Mouse (Mus musculus) kidney, embryonic 16.5 days (tissue): ENCODE data around the gene Atp2a1. TPM values are rescaled to one million over a fixed set of nuclear protein-coding genes. Genes with fewer than 3 reads are reported as not detected.
"Not testable (repeated sequence)": the region's sequence is repeated elsewhere in the genome, so short reads cannot be mapped to it uniquely, and the experiment has no call there.

Experiments used
- ATAC-seq: fragments of 200-750 bp; cut with Nextera tagmentation; 2 replicates; pipeline ENCODE4 v1.8.0; 2017; ENCODE audit warnings: moderate TSS enrichment; ENCODE audit not compliant: low FRiP score, low TSS enrichment
- H3K27ac ChIP-seq: fragments of 300-500 bp; sonication (generic); 2 replicates; pipeline ENCODE4 v1.5.1; 2014; ENCODE audit warnings: low read length
- H3K27me3 ChIP-seq: fragments of 300-500 bp; sonication (generic); 2 replicates; pipeline ENCODE4 v1.6.1; 2014; ENCODE audit warnings: low read length, control low read depth, mixed read lengths; ENCODE audit not compliant: insufficient read depth
- H3K36me3 ChIP-seq: fragments of 300-500 bp; sonication (generic); 2 replicates; pipeline ENCODE4 v1.6.1; 2014; ENCODE audit warnings: low read length, control low read depth, mixed read lengths; ENCODE audit not compliant: insufficient read depth
- H3K4me1 ChIP-seq: fragments of 300-500 bp; sonication (generic); 2 replicates; pipeline ENCODE4 v1.6.1; 2014; ENCODE audit warnings: low read length, control low read depth, mixed read lengths; ENCODE audit not compliant: insufficient read depth
- H3K4me2 ChIP-seq: fragments of 300-500 bp; sonication (generic); replicated peaks from 2 replicates; pipeline ENCODE4 v1.6.1; 2014; ENCODE audit warnings: low read depth, low read length
- H3K4me3 ChIP-seq: fragments of 300-500 bp; sonication (generic); 2 replicates; pipeline ENCODE4 v1.5.1; 2014; ENCODE audit warnings: mild to moderate bottlenecking, low read length
- H3K9ac ChIP-seq: fragments of 300-500 bp; sonication (generic); replicated peaks from 2 replicates; pipeline ENCODE4 v1.6.1; 2014; ENCODE audit warnings: low read length
- H3K9me3 ChIP-seq: fragments of 300-500 bp; sonication (generic); 2 replicates; pipeline ENCODE4 v1.6.1; 2016; ENCODE audit warnings: low read length, control low read depth
- WGBS: fragments of 180-500 bp; shearing (Covaris S2); extraction: QIAGEN DNeasy Blood & Tissue Kit; methylation state at CpG from one replicate; pipeline ENCODE4 v1.1.7; 2014; 5-methylcytosine and 5-hydroxymethylcytosine counted together
- polyA plus RNA-seq: library from polyadenylated mRNA; unstranded; fragments of >200 nt; fragmentation: Nextera tagmentation; extraction: Ambion mirVana; gene quantifications from 2 replicates; pipeline ENCODE4 v1.2.1, GENCODE M21; 2015

Atp2a1 gene
- polyA plus RNA-seq, 1 experiment from 2014 or later = 7.8 TPM

GRCm38 (mm10) chr7:126497966-126498365, 35.1 kb upstream of the Atp2a1 start:
- Histone ChIP-seq H3K4me2 (no peak overlapping the region), H3K4me1 (peaks cover 5% of the 10 kb centered on the region), H3K9ac (no peak overlapping the region), H3K4me3 (no peak overlapping the region), H3K36me3 (peaks cover 82% of the 10 kb centered on the region), H3K9me3 (no peaks in the 10 kb centered on the region), H3K27ac (no peak overlapping the region), H3K27me3 (no peaks in the 10 kb centered on the region)
- ATAC-seq = no peak
- 86% methylated on average over 12 of the region's 12 CpGs for WGBS

DNA sequence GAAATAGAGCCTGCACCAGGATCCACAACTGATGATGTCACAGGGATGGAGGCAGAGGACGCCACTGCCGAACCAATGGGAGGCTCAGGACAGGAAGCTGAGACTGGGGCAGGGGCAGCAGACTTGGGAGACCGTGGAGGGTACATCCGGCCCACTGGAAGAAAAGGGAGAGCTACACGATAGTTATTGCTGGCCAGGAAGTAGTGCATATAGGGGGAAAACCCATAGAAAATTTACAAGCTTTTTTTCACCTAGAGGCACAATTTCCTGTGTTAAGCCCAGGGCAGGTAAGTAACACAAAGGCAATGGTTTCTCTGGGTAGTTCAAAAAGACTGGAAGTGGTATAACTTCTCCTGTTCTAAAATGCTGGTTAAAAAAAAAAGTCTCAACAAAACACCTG, 33.6 kb upstream of the Atp2a1 start:
- 88% methylated on average over 5 of the region's 5 CpGs for WGBS
- no peak for ATAC-seq
- H3K4me3 ChIP-seq = no peak overlapping the region

GRCm38 (mm10) chr7:126494120-126494519, 31.2 kb upstream of the Atp2a1 start:
- no peak overlapping the region for H3K4me2 ChIP-seq
- no peak overlapping the region for H3K27ac ChIP-seq
- H3K36me3 ChIP-seq = peaks cover 91% of the 10 kb centered on the region
- H3K9ac ChIP-seq = no peak overlapping the region
- no peak for ATAC-seq
- WGBS = 88% methylated on average over 6 of the region's 6 CpGs
- H3K9me3 ChIP-seq = no peaks in the 10 kb centered on the region
- H3K27me3 ChIP-seq = no peaks in the 10 kb centered on the region
- H3K4me3 ChIP-seq = no peak overlapping the region
- H3K4me1 ChIP-seq = no peaks in the 10 kb centered on the region

More for the DNA sequence above, 33.6 kb upstream of the Atp2a1 start:
- H3K9ac ChIP-seq = no peak overlapping the region
- H3K36me3 ChIP-seq = peaks cover 95% of the 10 kb centered on the region
- H3K4me2 ChIP-seq = no peak overlapping the region
- no peaks in the 10 kb centered on the region for H3K9me3 ChIP-seq
- peaks cover 5% of the 10 kb centered on the region for H3K4me1 ChIP-seq
- no peak overlapping the region for H3K27ac ChIP-seq
- H3K27me3 ChIP-seq = no peaks in the 10 kb centered on the region

DNA sequence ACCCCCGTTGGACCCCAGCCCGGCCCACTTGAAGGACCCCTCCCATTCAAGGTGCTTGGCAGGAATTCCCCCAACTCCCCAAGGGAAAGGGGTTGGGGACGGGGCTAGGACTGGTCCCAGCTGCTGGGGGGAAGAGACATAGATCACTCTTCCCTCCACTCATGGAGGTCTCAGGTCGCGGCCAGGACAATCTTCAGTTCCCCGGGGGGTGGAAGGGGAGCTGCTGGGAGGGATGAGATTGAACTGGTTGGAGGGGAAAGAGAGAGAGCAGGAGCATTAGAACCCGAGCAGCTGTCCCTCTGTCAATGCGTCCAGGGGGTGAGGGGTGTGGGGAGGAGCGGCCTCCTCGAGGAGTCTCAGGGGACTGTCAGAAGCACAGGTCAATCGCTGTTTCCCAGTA, 29.1 kb upstream of the Atp2a1 start:
- Histone ChIP-seq H3K4me1 (peaks cover 8% of the 10 kb centered on the region), H3K27me3 (no peaks in the 10 kb centered on the region), H3K4me3 (no peak overlapping the region), H3K9ac (no peak overlapping the region), H3K4me2 (no peak overlapping the region), H3K9me3 (no peaks in the 10 kb centered on the region), H3K27ac (no peak overlapping the region), H3K36me3 (peaks cover 75% of the 10 kb centered on the region)
- WGBS = 47% methylated on average over 11 of the region's 11 CpGs
- ATAC-seq = no peak

DNA sequence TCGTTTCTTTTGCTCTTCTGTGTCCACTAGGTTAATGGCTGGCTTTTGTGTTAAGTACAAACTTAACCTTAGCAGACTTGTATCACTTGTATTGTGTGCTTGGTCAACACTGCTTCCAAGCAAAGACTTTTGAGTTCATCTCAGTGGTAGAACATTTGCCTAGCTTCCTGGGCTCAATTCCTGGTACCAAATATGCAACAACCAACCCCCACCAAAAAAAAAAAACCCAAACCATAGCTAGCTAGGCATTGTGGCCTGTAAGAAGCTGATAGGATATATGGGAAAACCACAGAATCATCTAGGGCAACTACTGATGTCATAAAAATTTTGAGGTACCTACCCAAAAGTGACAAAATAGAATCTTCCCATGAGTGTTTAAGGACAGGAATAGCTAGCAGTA, 28.1 kb upstream of the Atp2a1 start:
- Histone ChIP-seq H3K9ac (no peak overlapping the region), H3K27ac (no peak overlapping the region), H3K4me3 (no peak overlapping the region), H3K27me3 (no peaks in the 10 kb centered on the region), H3K4me1 (peaks cover 8% of the 10 kb centered on the region), H3K4me2 (no peak overlapping the region), H3K9me3 (no peaks in the 10 kb centered on the region), H3K36me3 (peaks cover 67% of the 10 kb centered on the region)
- ATAC-seq = no peak
- 75% methylated on average over 1 of the region's 1 CpGs for WGBS

DNA sequence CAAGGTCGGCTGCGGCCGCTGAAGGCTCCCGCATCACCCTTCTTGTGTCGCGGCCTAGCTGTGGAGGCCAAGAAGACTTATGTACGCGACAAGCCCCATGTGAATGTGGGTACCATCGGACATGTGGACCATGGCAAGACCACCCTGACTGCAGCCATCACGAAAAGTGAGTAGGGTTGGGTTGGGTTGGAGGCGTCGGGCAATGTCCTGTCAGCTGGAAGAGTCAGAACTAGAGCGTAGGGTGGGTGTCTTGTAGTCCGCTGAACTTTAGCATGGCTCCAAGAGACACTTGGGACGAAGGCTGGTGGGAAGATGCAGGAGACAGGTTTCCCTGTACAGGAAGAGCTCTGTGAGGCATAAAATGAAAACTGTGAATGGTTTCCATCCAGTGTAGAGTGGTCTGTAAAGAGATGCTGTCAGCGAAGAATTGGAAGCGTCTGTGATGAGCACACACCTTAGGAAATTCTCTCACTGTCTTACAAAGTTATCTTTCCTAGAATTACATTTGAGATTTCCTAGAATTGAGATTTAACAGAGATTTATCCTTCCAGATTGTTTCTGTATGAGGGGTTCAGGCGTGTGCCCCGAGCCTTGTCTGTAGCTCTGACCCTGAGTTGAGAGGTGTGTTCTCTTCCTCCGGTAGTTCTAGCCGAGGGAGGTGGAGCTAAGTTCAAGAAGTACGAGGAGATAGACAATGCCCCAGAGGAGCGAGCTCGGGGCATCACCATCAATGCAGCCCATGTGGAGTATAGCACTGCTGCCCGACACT, 24.9 kb upstream of the Atp2a1 start:
- not testable (repeated sequence) for H3K27ac ChIP-seq, H3K27me3 ChIP-seq, H3K9me3 ChIP-seq
- peak overlapping the region; percentile 97 for H3K4me2 ChIP-seq
- WGBS = 12% methylated on average over 22 of the region's 25 CpGs
- peak; percentile 17; the same call in 1 of the 2 replicates for ATAC-seq
- H3K4me3 ChIP-seq = peak overlapping the region; percentile 74
- peak overlapping the region; percentile 76 for H3K9ac ChIP-seq
- peaks cover 12% of the 10 kb centered on the region for H3K4me1 ChIP-seq
- peaks cover 34% of the 10 kb centered on the region; the same call in 1 of the 2 replicates for H3K36me3 ChIP-seq

DNA sequence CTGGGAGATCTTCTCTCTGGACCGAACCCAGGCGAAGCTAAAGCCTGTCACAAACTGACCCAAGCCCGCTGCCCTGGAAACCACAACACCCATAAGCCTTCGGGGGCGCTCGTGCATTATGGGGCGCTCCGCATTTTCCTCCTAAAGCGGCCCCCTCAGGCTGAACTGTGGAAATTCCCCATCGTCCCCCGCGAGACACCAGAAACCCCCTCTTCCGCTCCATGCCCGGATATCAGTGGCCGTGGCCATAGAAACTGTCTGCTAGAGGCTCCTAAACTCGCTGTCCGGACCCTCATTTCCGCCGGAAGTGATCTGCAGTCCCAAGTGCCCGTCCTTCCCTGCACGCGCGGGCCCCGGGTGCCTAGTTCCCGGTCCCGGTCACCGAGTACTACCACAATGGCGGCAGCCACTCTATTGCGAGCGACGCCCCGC, 24.2 kb upstream of the Atp2a1 start, which contains the start of gene Tufm:
TSS of gene Tufm (plus strand) at position 310 of the 432 bp plus-strand sequence.
- H3K4me1 ChIP-seq = peaks cover 14% of the 10 kb centered on the region
- no peaks in the 10 kb centered on the region for H3K27me3 ChIP-seq
- H3K27ac ChIP-seq = peak within 1 kb of the TSS; percentile 79
- peak within 1 kb of the TSS; percentile 76 for H3K9ac ChIP-seq
- peak; percentile 90 for ATAC-seq
- no peaks in the 10 kb centered on the region for H3K9me3 ChIP-seq
- peaks cover 27% of the 10 kb centered on the region; the same call in 1 of the 2 replicates for H3K36me3 ChIP-seq
- WGBS = under 1% methylated on average over 32 of the region's 32 CpGs
- peak within 1 kb of the TSS; percentile 97 for H3K4me2 ChIP-seq
- H3K4me3 ChIP-seq = peak within 1 kb of the TSS; percentile 74

GRCm38 (mm10) chr7:126482392-126482871, 19.5 kb upstream of the Atp2a1 start:
- peak overlapping the region; percentile 41 for H3K4me3 ChIP-seq
- peaks cover 3% of the 10 kb centered on the region; the same call in 1 of the 2 replicates for H3K9me3 ChIP-seq
- H3K4me1 ChIP-seq = peaks cover 6% of the 10 kb centered on the region
- H3K4me2 ChIP-seq = peak overlapping the region; percentile 62
- no peaks in the 10 kb centered on the region for H3K27me3 ChIP-seq
- peak; percentile 95 for ATAC-seq
- under 1% methylated on average over 23 of the region's 23 CpGs for WGBS
- H3K27ac ChIP-seq = peak overlapping the region; percentile 76
- H3K36me3 ChIP-seq = no peaks in the 10 kb centered on the region
- H3K9ac ChIP-seq = peak overlapping the region; percentile 58

GRCm38 (mm10) chr7:126481699-126482098, 18.8 kb upstream of the Atp2a1 start:
- H3K9ac ChIP-seq = no peak overlapping the region
- no peaks in the 10 kb centered on the region for H3K27me3 ChIP-seq
- WGBS = 28% methylated on average over 5 of the region's 5 CpGs
- H3K4me2 ChIP-seq = no peak overlapping the region
- peaks cover 3% of the 10 kb centered on the region; the same call in 1 of the 2 replicates for H3K9me3 ChIP-seq
- no peak overlapping the region for H3K4me3 ChIP-seq
- no peaks in the 10 kb centered on the region for H3K36me3 ChIP-seq
- peaks cover 6% of the 10 kb centered on the region for H3K4me1 ChIP-seq
- no peak for ATAC-seq
- H3K27ac ChIP-seq = no peak overlapping the region

DNA sequence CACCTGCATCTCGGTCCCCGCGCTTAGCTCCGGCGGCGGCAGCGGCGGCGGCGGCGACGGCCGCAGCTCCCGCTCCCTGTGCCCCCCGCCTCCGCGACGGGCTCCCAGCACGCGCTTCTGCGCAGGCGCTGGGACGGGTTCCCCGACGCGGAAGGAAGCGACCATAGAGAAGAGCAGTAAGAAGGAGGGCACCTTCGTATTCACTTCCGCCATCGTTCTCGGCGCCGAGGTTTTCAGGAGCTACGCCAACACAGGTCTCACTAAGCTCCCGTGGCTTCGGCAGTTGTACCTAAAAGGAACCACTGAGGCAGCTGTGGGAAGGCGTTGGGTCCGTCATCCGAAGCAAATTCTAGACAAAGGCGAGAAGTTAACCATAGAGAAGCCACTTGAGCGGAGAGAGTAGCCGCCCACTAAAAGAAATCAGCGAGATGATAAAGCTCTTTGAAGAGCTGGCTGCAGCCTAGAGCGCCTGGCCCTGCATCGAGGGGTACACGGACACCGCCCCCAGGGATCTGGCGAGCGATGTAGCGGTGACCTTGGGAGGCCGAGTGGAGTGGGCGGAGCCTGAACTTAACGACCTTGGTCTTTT, 12.2 kb upstream of the Atp2a1 start, which contains the start of gene Sh2b1:
TSS of gene Sh2b1 (minus strand) at position 432 of the 589 bp plus-strand sequence.
- no peaks in the 10 kb centered on the region for H3K9me3 ChIP-seq
- peaks cover 17% of the 10 kb centered on the region for H3K36me3 ChIP-seq
- ATAC-seq = peak; percentile 92
- peak within 1 kb of the TSS; percentile 85 for H3K4me2 ChIP-seq
- H3K27ac ChIP-seq = peak within 1 kb of the TSS; percentile 96
- H3K4me3 ChIP-seq = peak within 1 kb of the TSS; percentile 91
- no peaks in the 10 kb centered on the region for H3K27me3 ChIP-seq
- peaks cover 20% of the 10 kb centered on the region for H3K4me1 ChIP-seq
- H3K9ac ChIP-seq = peak within 1 kb of the TSS; percentile 97
- under 1% methylated on average over 53 of the region's 53 CpGs for WGBS
